Mouse (Mus musculus): ENCODE measurements at regions not wholly inside any gene's neighbourhood (a gene's known extent, or its start where the extent isn't known, plus 50 kb on each side); places are given as distances from the start of the nearest gene placed in this dataset.

- H3K4me3 ChIP-seq (ENCODE audit: control insufficient read depth in 1 of 2, insufficient read depth in 1 of 2, low read depth in 2 of 2, low read length in 2 of 2) = no peak overlapping the region
- H3K79me2 ChIP-seq (ENCODE audit: control insufficient read depth, insufficient read depth, low read length, poor library complexity) = no peaks in the 10 kb centered on the region; the same call in 1 of the 2 replicates
- DNase-seq (ENCODE audit: low read depth, low spot score) = no peak
- H3K36me3 ChIP-seq (ENCODE audit: control insufficient read depth in 1 of 2, insufficient read depth in 2 of 2, low read length in 2 of 2) = no peaks in the 10 kb centered on the region
- H3K4me1 ChIP-seq (ENCODE audit: control insufficient read depth in 1 of 2, insufficient read depth in 2 of 2, low read length in 2 of 2) = no peaks in the 10 kb centered on the region
- H3K27me3 ChIP-seq (ENCODE audit: control insufficient read depth in 1 of 2, insufficient read depth in 2 of 2, low read length in 2 of 2) = no peaks in the 10 kb centered on the region
- H3K27ac ChIP-seq (ENCODE audit: control insufficient read depth, low read depth, low read length) = no peak overlapping the region
- TF ChIP-seq ETS1 (IDR thresholded peaks at IDR 0.05; ENCODE audit: low read depth, low read length) (no peak), GABPA (IDR thresholded peaks at IDR 0.05; ENCODE audit: low read depth, low read length) (no peak), GATA1 (IDR thresholded peaks at IDR 0.05; ENCODE audit: low read depth, low read length) (no peak), ELF1 (IDR thresholded peaks at IDR 0.05; ENCODE audit: low read depth, low read length) (no peak), HCFC1 (IDR thresholded peaks at IDR 0.05; ENCODE audit: low read depth, low read length) (no peak), CHD2 (IDR thresholded peaks at IDR 0.05; ENCODE audit: low read length) (no peak), MAZ (IDR thresholded peaks at IDR 0.05; ENCODE audit: low read depth, low read length) (no peak), CTCF (IDR thresholded peaks at IDR 0.05 in 2 of 3, conservative IDR thresholded peaks at IDR 0.05 in 1 of 3; ENCODE audit: control insufficient read depth in 1 of 3, insufficient read depth in 1 of 3, low read depth in 2 of 3, low read length in 3 of 3, poor library complexity in 1 of 3, severe bottlenecking in 1 of 3) (no peak), EP300 (IDR thresholded peaks at IDR 0.05; ENCODE audit: low read depth in 1 of 2, low read length in 2 of 2) (no peak), MYC (IDR thresholded peaks at IDR 0.05; ENCODE audit: low read depth, low read length) (no peak), ZKSCAN1 (IDR thresholded peaks at IDR 0.05; ENCODE audit: low read depth, low read length) (no peak), USF1 (IDR thresholded peaks at IDR 0.05; ENCODE audit: low read depth, low read length) (no peak), TCF12 (IDR thresholded peaks at IDR 0.05; ENCODE audit: low read depth, low read length) (no peak), ZMIZ1 (IDR thresholded peaks at IDR 0.05; ENCODE audit: low read depth, low read length) (no peak)
- H3K9me3 ChIP-seq (replicated peaks; ENCODE audit: insufficient read depth, low read length) = no peaks in the 10 kb centered on the region
- no peak overlapping the region for H3K9ac ChIP-seq (ENCODE audit: control insufficient read depth, low read depth, low read length, poor library complexity, severe bottlenecking)
These were observed 117.8 kb upstream of the Ppp2r3a start for GRCm38 (mm10) chr9:101369380-101369779.

DNA sequence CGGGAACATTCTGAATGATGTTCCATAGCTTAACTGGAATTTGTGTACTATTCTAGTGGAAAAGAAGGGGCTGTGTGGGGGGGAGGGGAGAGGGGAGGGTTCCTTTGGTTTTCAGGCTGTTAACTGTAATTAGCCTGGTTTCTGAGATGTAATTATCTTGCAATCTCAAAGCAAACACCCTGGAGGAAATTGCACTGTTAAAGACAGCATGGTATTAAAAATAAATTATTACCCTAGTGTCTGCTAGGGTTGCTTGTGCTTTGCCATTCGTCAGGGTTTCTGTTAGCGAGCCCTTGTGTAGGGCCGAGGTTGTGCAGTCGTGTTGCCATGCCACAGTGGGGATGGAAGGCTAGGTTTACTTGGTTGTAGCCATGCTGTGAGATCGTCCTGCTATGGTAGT is 105.0 kb upstream of the Ppp2r3a start:
- H3K27me3 ChIP-seq (ENCODE audit: control insufficient read depth in 1 of 2, insufficient read depth in 2 of 2, low read length in 2 of 2) = no peaks in the 10 kb centered on the region
- no peak overlapping the region for H3K4me3 ChIP-seq (ENCODE audit: control insufficient read depth in 1 of 2, insufficient read depth in 1 of 2, low read depth in 2 of 2, low read length in 2 of 2)
- H3K36me3 ChIP-seq (ENCODE audit: control insufficient read depth in 1 of 2, insufficient read depth in 2 of 2, low read length in 2 of 2) = no peaks in the 10 kb centered on the region
- H3K79me2 ChIP-seq (ENCODE audit: control insufficient read depth, insufficient read depth, low read length, poor library complexity) = no peaks in the 10 kb centered on the region
- no peaks in the 10 kb centered on the region for H3K9me3 ChIP-seq (replicated peaks; ENCODE audit: insufficient read depth, low read length)
- no peak overlapping the region for H3K27ac ChIP-seq (ENCODE audit: control insufficient read depth, low read depth, low read length)
- TF ChIP-seq BHLHE40 (IDR thresholded peaks at IDR 0.05; ENCODE audit: borderline replicate concordance, low read depth, low read length) (no peak), MAZ (IDR thresholded peaks at IDR 0.05; ENCODE audit: low read depth, low read length) (no peak), MXI1 (IDR thresholded peaks at IDR 0.05; ENCODE audit: low read depth, low read length) (no peak), TCF12 (IDR thresholded peaks at IDR 0.05; ENCODE audit: low read depth, low read length) (no peak), GATA1 (IDR thresholded peaks at IDR 0.05; ENCODE audit: low read depth, low read length) (no peak), ETS1 (IDR thresholded peaks at IDR 0.05; ENCODE audit: low read depth, low read length) (no peak), MAX (IDR thresholded peaks at IDR 0.05; ENCODE audit: low read length) (no peak), UBTF (IDR thresholded peaks at IDR 0.05; ENCODE audit: borderline replicate concordance, insufficient read depth, low read depth, low read length) (no peak), ZC3H11A (IDR thresholded peaks at IDR 0.05; ENCODE audit: low read depth, low read length) (no peak), ELF1 (IDR thresholded peaks at IDR 0.05; ENCODE audit: low read depth, low read length) (no peak)
- no peaks in the 10 kb centered on the region for H3K4me1 ChIP-seq (ENCODE audit: control insufficient read depth in 1 of 2, insufficient read depth in 2 of 2, low read length in 2 of 2)
- no peak for DNase-seq (ENCODE audit: low read depth, low spot score)
- H3K9ac ChIP-seq (ENCODE audit: control insufficient read depth, low read depth, low read length, poor library complexity, severe bottlenecking) = no peak overlapping the region

Measured in MEL (cell line).